Mouse (Mus musculus) kidney, adult 2 months (tissue): Measurements from ENCODE around the gene Dmap1.
A peak's percentile ranks its signal among the peaks of the same experiment; 100 is the strongest.

Source experiments
- CTCF ChIP-seq: fragments of 200-500 bp; conservative IDR thresholded peaks from 2 replicates; pipeline ENCODE4 v1.5.1; 2011; ENCODE audit warnings: low read depth, mild to moderate bottlenecking, control low read depth, low read length, moderate library complexity, mixed read lengths; ENCODE audit not compliant: insufficient read depth, insufficient read length
- POLR2A ChIP-seq: fragments of 200-500 bp; IDR thresholded peaks from one replicate; pipeline ENCODE4 v1.6.1; 2011; ENCODE audit warnings: low read depth, low read length, control low read depth

DNA sequence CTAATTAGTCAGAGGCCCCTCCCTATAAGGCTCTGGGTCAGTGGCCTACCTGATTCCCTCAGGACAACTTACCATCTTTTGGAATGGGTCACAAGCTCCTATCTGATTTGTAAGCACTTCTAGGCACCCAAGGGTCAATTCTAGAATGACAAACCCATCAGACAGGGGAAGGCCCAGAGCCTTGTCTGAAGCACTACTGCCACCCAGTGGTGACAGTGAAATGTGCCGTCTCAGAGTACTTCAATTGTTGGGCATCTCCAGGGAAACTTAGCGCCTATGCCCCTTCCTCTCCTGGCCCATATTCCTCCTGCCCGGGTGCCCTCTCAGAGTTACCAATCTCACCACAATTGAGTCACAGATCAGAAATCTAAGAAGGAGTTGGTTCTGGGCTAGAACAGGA lies 5.2 kb downstream of the Dmap1 start:
- TF ChIP-seq CTCF (peak; percentile 92), POLR2A (no peak)
